Mouse (Mus musculus): ENCODE measurements around the gene Ddx54. TPM values are rescaled to one million over a fixed set of nuclear protein-coding genes. Genes with fewer than 3 reads are reported as not detected.

Ddx54 gene
- polyA plus RNA-seq, 1 experiment from 2014 or later, result 22.9 TPM

- DNase-seq (peak; percentile 53), ATAC-seq (ENCODE audit: low read depth) (no peak)
- Histone ChIP-seq H3K27me3 (no peaks in the 10 kb centered on the region), H3K9me3 (replicated peaks) (no peaks in the 10 kb centered on the region), H3K36me3 (no peaks in the 10 kb centered on the region), H3K4me2 (peak overlapping the region; percentile 55), H3K4me3 (replicated peaks) (no peak overlapping the region), H3K9ac (peak overlapping the region; percentile 63), H3K4me1 (replicated peaks) (peaks cover 54% of the 10 kb centered on the region), H3K27ac (peak overlapping the region; percentile 92)
- WGBS (ENCODE audit: insufficient replicate concordance), result 53% methylated on average over 11 of the region's 11 CpGs
These were observed 11.4 kb upstream of the Ddx54 start for GRCm38 (mm10) chr5:120600946-120601668.

- Histone ChIP-seq H3K27me3 (no peaks in the 10 kb centered on the region), H3K4me1 (replicated peaks) (peaks cover 62% of the 10 kb centered on the region), H3K27ac (no peak overlapping the region), H3K9ac (no peak overlapping the region), H3K9me3 (replicated peaks) (no peaks in the 10 kb centered on the region), H3K4me3 (replicated peaks) (no peak overlapping the region), H3K36me3 (no peaks in the 10 kb centered on the region), H3K4me2 (no peak overlapping the region)
- ATAC-seq (ENCODE audit: low read depth) (no peak), DNase-seq (no peak)
- 87% methylated on average over 12 of the region's 12 CpGs for WGBS (ENCODE audit: insufficient replicate concordance)
These were observed 10.3 kb upstream of the Ddx54 start for GRCm38 (mm10) chr5:120602210-120602609.

DNA sequence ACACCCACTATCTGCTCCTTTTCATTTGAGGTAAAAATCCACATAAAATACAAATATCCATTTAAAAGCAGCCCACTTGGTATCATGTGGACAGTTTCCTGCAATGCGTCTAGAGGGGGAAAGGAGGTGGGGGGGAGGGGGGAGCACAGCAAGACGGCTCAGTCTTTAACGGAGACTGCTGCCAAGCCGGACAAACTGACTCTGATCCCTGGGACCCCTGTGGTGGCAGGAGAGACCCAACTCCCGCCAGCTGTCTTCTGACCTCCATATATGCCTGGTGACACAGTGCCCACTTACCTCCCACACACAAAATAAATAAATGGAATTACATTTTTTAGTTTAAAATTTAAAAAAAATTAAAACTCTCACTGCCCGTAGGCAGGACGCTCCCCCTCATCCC is 9.0 kb upstream of the Ddx54 start:
- Histone ChIP-seq H3K9ac (peak overlapping the region; percentile 33; the same call in 1 of the 2 replicates), H3K27ac (no peak overlapping the region), H3K9me3 (replicated peaks) (no peaks in the 10 kb centered on the region), H3K4me1 (replicated peaks) (peaks cover 54% of the 10 kb centered on the region), H3K27me3 (no peaks in the 10 kb centered on the region), H3K4me2 (no peak overlapping the region), H3K36me3 (peaks cover 4% of the 10 kb centered on the region; the same call in 1 of the 2 replicates), H3K4me3 (replicated peaks) (no peak overlapping the region)
- DNase-seq, result no peak
- ATAC-seq (ENCODE audit: low read depth), result no peak
- WGBS (ENCODE audit: insufficient replicate concordance), result 82% methylated on average over 7 of the region's 7 CpGs

DNA sequence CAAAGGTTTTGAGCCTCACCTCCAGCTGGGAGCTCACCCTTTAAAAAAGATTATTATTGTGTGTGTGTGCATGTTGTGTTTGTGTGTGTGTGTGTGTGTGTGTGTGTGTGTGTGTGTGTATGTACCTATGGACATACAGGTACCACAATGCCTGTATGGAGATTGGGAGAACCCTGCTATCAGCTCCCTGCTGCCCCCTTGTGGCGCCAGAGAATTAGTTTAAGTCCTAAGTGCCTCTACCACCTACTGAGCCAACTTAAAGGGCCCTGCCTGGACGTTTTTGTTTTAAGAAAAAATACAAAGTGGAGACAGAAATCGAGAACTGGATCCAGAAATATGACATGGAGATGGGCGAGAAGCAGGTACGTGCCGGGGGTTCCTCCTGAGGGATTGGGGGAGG is 7.7 kb upstream of the Ddx54 start:
- H3K36me3 ChIP-seq, result peaks cover 7% of the 10 kb centered on the region; the same call in 1 of the 2 replicates
- ATAC-seq (ENCODE audit: low read depth), result 0 out of 2 replicates have a peak, but pooled peaks have one; percentile 37
- peak; percentile 73 for DNase-seq
- no peaks in the 10 kb centered on the region for H3K27me3 ChIP-seq
- 0% methylated on average over 6 of the region's 6 CpGs for whole genome bisulfite sequencing (ENCODE audit: insufficient replicate concordance)
- no peaks in the 10 kb centered on the region for H3K9me3 ChIP-seq (replicated peaks)
- peak overlapping the region; percentile 37 for H3K4me3 ChIP-seq (replicated peaks)
- peak overlapping the region; percentile 27; the same call in 1 of the 2 replicates for H3K27ac ChIP-seq
- H3K4me1 ChIP-seq (replicated peaks), result peaks cover 41% of the 10 kb centered on the region
- peak overlapping the region; percentile 66 for H3K4me2 ChIP-seq
- H3K9ac ChIP-seq, result peak overlapping the region; percentile 64

DNA sequence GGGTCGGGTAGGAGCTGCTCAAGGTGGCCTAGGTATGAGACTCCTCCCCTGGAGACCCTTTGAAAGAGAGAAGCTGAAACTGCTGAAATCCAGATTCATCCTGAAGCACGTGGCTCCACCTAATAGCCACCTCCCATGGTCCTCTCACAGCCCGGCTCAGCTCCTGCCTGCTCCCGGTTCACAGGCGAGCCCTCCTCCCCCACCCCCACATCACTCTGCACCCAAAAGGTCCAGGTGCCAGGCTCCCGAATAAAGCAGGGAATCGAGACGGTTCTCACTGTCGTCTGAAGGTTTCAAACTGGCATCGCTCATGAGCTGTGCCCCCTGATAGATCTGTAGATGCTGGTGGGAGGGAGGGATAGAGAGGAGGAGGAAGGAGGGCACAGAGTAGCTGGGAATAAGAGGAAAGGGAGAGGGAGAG is 7.3 kb upstream of the Ddx54 start:
- Histone ChIP-seq H3K4me3 (replicated peaks) (peak overlapping the region; percentile 37), H3K27ac (peak overlapping the region; percentile 27; the same call in 1 of the 2 replicates), H3K9ac (peak overlapping the region; percentile 64), H3K4me1 (replicated peaks) (peaks cover 37% of the 10 kb centered on the region), H3K36me3 (peaks cover 7% of the 10 kb centered on the region; the same call in 1 of the 2 replicates), H3K27me3 (no peaks in the 10 kb centered on the region), H3K9me3 (replicated peaks) (no peaks in the 10 kb centered on the region), H3K4me2 (peak overlapping the region; percentile 66)
- ATAC-seq (ENCODE audit: low read depth), result peak; percentile 30; the same call in 1 of the 2 replicates
- no peak for DNase-seq
- WGBS (ENCODE audit: insufficient replicate concordance), result 8% methylated on average over 10 of the region's 10 CpGs

GRCm38 (mm10) chr5:120605688-120606087 is 6.9 kb upstream of the Ddx54 start:
- Histone ChIP-seq H3K4me1 (replicated peaks) (peaks cover 32% of the 10 kb centered on the region), H3K9ac (peak overlapping the region; percentile 64; the same call in 1 of the 2 replicates), H3K4me3 (replicated peaks) (peak overlapping the region; percentile 37; the same call in 1 of the 2 replicates), H3K36me3 (peaks cover 7% of the 10 kb centered on the region; the same call in 1 of the 2 replicates), H3K27ac (no peak overlapping the region; the same call in 1 of the 2 replicates), H3K4me2 (peak overlapping the region; percentile 66), H3K27me3 (no peaks in the 10 kb centered on the region), H3K9me3 (replicated peaks) (no peaks in the 10 kb centered on the region)
- DNase-seq, result peak; percentile 80
- peak; percentile 57 for ATAC-seq (ENCODE audit: low read depth)
- 2% methylated on average over 8 of the region's 8 CpGs for WGBS (ENCODE audit: insufficient replicate concordance)

DNA sequence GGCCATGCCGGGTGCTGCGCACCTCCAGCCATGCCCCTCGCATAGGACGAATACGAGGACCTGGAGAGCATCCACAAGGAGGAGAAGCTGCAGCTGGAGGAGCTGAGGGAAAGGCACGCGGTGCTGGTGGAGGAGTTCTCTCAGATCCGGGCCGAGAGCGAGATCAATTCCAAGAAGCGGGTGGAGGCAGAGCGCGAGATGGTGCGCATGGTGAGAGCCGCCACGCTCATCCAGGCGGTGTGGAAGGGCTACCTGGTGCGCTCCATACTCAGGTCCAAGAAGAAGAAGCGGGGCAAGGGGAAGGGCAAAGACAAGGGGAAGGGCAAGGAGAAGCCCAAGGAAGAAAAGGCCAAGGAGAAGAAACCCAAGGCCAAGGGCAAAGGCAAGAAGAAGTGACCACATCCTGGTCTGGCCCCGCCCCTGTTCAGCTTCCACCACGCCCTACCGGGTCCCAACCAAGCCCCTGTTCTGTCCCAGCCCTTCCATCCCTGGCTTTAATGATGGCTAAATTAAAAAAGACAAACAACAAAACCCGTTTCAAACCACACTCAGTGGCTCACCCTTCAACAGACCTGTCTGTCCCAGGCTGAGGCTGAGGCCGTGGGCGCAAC is 5.8 kb upstream of the Ddx54 start:
- H3K27ac ChIP-seq, result no peak overlapping the region
- ATAC-seq (ENCODE audit: low read depth), result no peak
- H3K9me3 ChIP-seq (replicated peaks), result no peaks in the 10 kb centered on the region
- DNase-seq, result no peak
- 62% methylated on average over 25 of the region's 25 CpGs for WGBS (ENCODE audit: insufficient replicate concordance)
- no peak overlapping the region for H3K9ac ChIP-seq
- H3K4me1 ChIP-seq (replicated peaks), result peaks cover 32% of the 10 kb centered on the region
- H3K4me2 ChIP-seq, result no peak overlapping the region
- H3K27me3 ChIP-seq, result no peaks in the 10 kb centered on the region
- H3K36me3 ChIP-seq, result peaks cover 7% of the 10 kb centered on the region; the same call in 1 of the 2 replicates
- no peak overlapping the region for H3K4me3 ChIP-seq (replicated peaks)

DNA sequence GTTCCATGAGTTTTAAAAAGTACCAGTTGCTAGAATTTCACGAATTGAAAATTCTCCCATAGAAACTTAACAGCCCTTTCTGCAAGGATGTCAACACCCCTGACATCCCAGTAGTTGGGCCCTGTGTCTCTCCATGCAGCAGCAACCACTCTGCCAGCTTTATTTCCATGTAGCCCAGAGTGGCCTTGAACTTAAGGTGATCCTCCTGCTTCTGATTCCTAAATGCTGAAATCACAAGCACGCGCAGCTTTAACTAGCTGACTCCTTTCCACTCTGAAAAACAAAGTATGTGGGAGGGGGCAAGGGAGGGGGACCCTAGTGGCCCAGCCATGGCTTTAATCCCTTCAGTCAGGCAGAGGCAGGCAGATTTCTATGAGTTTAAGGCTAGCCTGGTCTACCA is 5.2 kb upstream of the Ddx54 start:
- Histone ChIP-seq H3K36me3 (peaks cover 7% of the 10 kb centered on the region; the same call in 1 of the 2 replicates), H3K4me2 (no peak overlapping the region), H3K27me3 (no peaks in the 10 kb centered on the region), H3K4me3 (replicated peaks) (no peak overlapping the region), H3K9ac (no peak overlapping the region), H3K27ac (no peak overlapping the region), H3K9me3 (replicated peaks) (no peaks in the 10 kb centered on the region), H3K4me1 (replicated peaks) (peaks cover 34% of the 10 kb centered on the region)
- no peak for DNase-seq
- WGBS (ENCODE audit: insufficient replicate concordance), result 81% methylated on average over 3 of the region's 3 CpGs
- no peak for ATAC-seq (ENCODE audit: low read depth)

DNA sequence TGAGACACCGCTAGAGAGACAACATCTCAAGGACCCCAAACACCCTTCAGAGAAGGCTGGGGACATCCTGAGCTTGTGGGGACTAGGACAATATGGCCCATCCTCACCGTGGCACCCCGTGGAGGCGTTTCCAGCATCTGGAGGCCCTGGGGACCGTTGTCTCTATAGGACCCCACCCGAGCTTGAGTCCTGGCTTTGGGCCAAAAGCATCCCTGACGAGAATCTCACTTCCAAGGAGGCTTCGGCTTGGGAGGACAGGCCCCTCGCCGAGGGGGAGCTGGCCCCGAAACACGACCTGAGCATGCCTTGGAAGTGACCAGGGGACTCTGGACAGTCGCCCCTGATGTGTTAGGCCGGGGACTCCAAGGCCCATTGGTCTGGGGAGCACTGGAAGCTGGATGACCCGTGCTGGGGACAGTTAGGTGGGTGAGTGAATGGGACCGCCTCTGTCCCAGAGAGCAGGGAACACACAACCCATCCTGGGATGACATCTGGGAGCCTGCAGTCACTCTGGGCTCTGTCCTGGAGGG is 3.2 kb upstream of the Ddx54 start:
- DNase-seq (no peak), ATAC-seq (ENCODE audit: low read depth) (no peak)
- Histone ChIP-seq H3K9me3 (replicated peaks) (no peaks in the 10 kb centered on the region), H3K36me3 (peaks cover 7% of the 10 kb centered on the region; the same call in 1 of the 2 replicates), H3K4me1 (replicated peaks) (peaks cover 42% of the 10 kb centered on the region), H3K27ac (no peak overlapping the region), H3K4me3 (replicated peaks) (no peak overlapping the region), H3K9ac (no peak overlapping the region), H3K4me2 (no peak overlapping the region), H3K27me3 (no peaks in the 10 kb centered on the region)
- whole genome bisulfite sequencing (ENCODE audit: insufficient replicate concordance), result 82% methylated on average over 16 of the region's 16 CpGs

DNA sequence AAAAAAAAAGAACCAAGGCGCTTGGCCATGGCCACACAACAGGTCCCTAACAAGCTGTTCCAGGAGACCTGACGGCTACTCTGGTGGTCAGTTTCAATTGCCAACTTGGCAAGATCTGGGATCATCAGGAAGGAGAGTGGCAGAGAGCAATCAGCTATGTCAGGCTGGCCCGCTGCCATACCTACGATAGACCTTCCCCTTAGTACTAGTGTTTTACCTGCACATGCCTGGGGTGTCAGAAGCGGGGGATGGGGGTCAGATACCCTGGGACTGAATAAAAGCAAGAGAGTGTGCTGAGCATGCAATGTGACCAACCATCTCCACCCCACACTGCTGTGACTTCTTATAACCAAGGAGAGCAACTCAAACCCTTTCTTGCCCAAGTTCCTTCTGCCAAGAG is 1.6 kb upstream of the Ddx54 start:
- DNase-seq, result no peak
- Histone ChIP-seq H3K36me3 (peaks cover 18% of the 10 kb centered on the region), H3K4me2 (peak overlapping the region; percentile 83), H3K27ac (no peak overlapping the region), H3K27me3 (no peaks in the 10 kb centered on the region), H3K9me3 (replicated peaks) (peaks cover 3% of the 10 kb centered on the region), H3K9ac (peak overlapping the region; percentile 75; the same call in 1 of the 2 replicates), H3K4me3 (replicated peaks) (peak overlapping the region; percentile 75), H3K4me1 (replicated peaks) (peaks cover 37% of the 10 kb centered on the region)
- WGBS (ENCODE audit: insufficient replicate concordance), result 96% methylated on average over 5 of the region's 5 CpGs
- no peak for ATAC-seq (ENCODE audit: low read depth)

GRCm38 (mm10) chr5:120611416-120611815 is 1.1 kb upstream of the Ddx54 start:
- Histone ChIP-seq H3K36me3 (peaks cover 23% of the 10 kb centered on the region), H3K4me1 (replicated peaks) (peaks cover 33% of the 10 kb centered on the region), H3K9me3 (replicated peaks) (peaks cover 6% of the 10 kb centered on the region), H3K9ac (peak overlapping the region; percentile 75), H3K27me3 (no peaks in the 10 kb centered on the region), H3K27ac (peak overlapping the region; percentile 76), H3K4me3 (replicated peaks) (peak overlapping the region; percentile 75), H3K4me2 (peak overlapping the region; percentile 83)
- DNase-seq, result no peak
- 64% methylated on average over 8 of the region's 8 CpGs for WGBS (ENCODE audit: insufficient replicate concordance)
- no peak for ATAC-seq (ENCODE audit: low read depth)
